Mouse (Mus musculus): ENCODE results near the gene Tada2b. TPM values are rescaled to one million over a fixed set of nuclear protein-coding genes. Genes with fewer than 3 reads are reported as not detected.

The Tada2b gene
- polyA plus RNA-seq, 1 experiment from 2014 or later, result 2.9 TPM

DNA sequence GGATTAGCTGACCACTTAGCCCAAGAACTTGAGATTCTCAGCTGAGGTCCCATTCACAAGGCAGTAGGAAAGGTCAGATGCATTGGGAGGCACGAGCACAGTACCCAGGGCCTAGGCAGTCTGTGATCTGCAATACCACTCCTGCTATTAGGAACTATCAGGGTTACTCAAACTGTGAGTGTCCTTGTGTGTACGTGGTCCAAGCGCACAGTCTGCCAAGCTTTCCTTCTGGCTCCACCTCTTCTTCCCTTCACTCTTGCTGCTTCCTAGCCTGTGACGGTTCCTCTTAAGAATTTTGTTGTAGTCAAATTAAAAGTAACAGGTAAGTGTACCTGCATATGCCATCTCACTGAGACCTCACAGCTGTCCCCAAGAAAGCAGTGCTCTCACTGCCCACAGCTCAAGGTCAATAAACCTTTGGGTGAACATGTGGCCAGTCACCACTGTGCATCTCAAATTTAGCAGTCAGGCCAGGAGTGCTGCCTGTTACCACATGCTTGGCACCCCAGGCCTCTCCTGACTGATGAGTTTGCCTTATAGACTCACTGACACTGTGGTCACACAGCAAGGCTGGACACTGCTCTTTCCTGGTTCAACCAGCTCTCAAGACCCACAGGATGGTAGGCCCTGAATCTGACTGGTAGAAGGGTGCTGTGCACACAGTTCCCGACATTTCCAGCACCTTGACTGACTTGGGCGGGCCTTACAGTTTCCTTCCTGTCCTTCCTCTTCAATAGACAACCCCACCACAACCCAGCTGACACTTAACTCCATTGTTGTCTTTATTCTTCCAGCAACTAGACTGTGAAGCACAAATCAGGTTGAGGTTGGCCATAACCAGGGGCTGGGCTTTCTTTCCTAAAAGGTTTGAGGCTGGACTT is 5.3 kb downstream of the Tada2b start:
- no peak for ATAC-seq (replicated peaks)
- H3K9ac ChIP-seq (replicated peaks), result no peak overlapping the region
- H3K4me1 ChIP-seq, result peaks cover 29% of the 10 kb centered on the region
- no peak overlapping the region for H3K27ac ChIP-seq (replicated peaks)
- H3K9me3 ChIP-seq, result no peaks in the 10 kb centered on the region
- peaks cover 8% of the 10 kb centered on the region; the same call in 1 of the 2 replicates for H3K36me3 ChIP-seq
- no peak overlapping the region for H3K4me3 ChIP-seq
- no peaks in the 10 kb centered on the region for H3K27me3 ChIP-seq
- H3K4me2 ChIP-seq (replicated peaks), result no peak overlapping the region
- WGBS, result 92% methylated on average over 6 of the region's 6 CpGs

DNA sequence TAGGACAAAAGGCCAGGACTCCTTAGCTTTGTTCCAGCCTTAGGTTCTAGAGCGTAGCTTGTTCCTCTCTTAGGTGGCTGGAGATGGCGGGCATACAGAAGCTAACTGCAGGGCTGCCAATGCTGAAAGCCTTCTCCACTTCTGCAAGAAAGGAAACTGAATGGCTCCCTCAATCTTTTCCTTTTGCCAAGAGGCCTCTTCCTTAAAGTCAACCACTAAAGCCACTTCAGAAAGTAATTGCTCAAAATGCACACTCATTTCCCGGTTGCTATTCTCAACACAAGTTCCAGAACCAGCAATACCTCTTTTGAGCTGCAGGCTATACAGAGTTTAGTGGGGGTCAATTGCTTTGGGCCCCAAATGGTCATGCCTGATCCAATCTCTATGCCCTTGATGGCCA is 6.6 kb downstream of the Tada2b start:
- Histone ChIP-seq H3K27ac (replicated peaks) (no peak overlapping the region), H3K36me3 (peaks cover 19% of the 10 kb centered on the region), H3K9ac (replicated peaks) (no peak overlapping the region), H3K27me3 (no peaks in the 10 kb centered on the region), H3K4me2 (replicated peaks) (no peak overlapping the region), H3K4me3 (no peak overlapping the region), H3K9me3 (no peaks in the 10 kb centered on the region), H3K4me1 (peaks cover 19% of the 10 kb centered on the region)
- WGBS, result 89% methylated on average over 3 of the region's 3 CpGs
- ATAC-seq (replicated peaks), result no peak

DNA sequence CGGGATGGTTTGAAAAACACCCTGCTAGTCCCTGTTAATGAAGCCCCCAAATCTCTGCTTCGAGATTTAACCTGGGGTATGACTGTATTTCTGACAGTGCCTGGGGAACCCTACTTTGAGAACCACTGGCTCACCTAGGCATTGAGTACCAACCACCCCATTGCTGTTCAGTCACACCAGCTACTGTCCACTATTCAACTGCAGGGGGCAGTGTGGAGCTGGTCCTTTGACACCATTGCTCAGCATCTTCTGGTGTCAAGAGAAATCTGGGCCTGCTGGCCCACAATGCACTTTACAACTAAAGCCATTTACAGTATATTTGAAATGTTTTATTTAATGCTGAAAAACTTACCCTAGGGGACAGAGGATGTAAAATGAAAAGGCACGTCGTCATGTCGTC is 9.8 kb downstream of the Tada2b start:
- Histone ChIP-seq H3K27me3 (no peaks in the 10 kb centered on the region), H3K4me1 (no peaks in the 10 kb centered on the region), H3K4me2 (replicated peaks) (no peak overlapping the region), H3K9me3 (no peaks in the 10 kb centered on the region), H3K4me3 (no peak overlapping the region), H3K27ac (replicated peaks) (no peak overlapping the region), H3K36me3 (peaks cover 50% of the 10 kb centered on the region), H3K9ac (replicated peaks) (no peak overlapping the region)
- no peak for ATAC-seq (replicated peaks)
- 88% methylated on average over 5 of the region's 5 CpGs for WGBS

DNA sequence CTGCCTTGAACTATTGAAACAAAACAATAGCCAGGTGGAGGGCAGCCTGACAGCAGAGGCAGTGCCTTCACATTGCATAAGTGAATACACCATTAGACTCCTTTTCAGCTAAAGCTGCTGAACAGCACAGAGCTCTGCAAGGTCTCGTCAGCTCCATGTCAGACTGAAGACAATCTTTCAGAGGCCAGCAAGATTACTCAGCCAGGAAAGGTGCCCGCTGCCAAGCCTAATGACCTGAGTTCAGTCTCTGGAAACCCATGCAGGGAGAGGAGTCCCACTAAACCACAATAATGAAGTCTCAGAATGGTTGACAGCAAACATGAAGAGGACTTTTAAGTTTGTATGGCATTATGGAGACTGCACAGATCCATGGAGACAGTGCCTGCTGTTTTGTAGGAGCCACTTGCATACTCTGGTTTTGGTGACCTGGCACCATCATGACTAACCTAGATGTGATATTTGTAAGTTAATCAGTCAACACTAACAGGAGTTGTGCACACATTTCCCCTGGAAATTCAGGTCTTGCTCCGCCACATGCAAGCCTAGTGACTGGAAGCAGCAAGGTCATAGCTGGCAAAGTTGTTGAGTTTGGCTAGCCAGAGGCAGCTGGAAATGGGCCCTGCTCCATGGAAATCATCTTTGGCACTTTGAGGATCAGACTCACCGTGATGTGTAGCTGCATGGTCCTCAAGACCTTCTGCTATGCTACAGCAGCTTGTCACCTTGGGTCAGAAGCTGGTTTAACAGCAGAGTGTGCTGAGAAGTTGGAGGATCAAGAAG is 11.0 kb downstream of the Tada2b start:
- 90% methylated on average over 4 of the region's 4 CpGs for WGBS
- no peaks in the 10 kb centered on the region for H3K9me3 ChIP-seq
- H3K4me3 ChIP-seq, result no peak overlapping the region
- H3K27me3 ChIP-seq, result no peaks in the 10 kb centered on the region
- H3K4me1 ChIP-seq, result no peaks in the 10 kb centered on the region
- no peak overlapping the region for H3K9ac ChIP-seq (replicated peaks)
- H3K27ac ChIP-seq (replicated peaks), result no peak overlapping the region
- peaks cover 55% of the 10 kb centered on the region for H3K36me3 ChIP-seq
- H3K4me2 ChIP-seq (replicated peaks), result no peak overlapping the region
- no peak for ATAC-seq (replicated peaks)

DNA sequence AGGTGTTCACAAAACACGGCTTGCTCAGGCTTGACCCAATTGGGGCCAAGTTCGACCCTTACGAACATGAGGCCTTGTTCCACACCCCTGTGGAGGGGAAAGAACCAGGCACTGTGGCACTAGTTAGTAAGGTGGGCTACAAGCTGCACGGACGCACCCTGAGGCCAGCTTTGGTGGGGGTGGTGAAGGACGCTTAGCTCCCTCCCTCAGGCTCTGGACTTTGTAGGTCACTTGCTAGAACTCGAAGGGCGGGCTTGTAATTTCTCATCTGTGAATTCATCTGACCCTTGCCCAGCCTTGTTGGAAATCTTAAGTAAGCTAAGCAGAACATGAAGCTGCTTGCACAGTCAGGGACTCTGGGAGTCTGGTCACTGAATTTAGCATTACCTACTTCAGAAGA is 12.9 kb downstream of the Tada2b start:
- H3K36me3 ChIP-seq, result peaks cover 55% of the 10 kb centered on the region
- 95% methylated on average over 8 of the region's 8 CpGs for WGBS
- H3K4me1 ChIP-seq, result peaks cover 3% of the 10 kb centered on the region
- H3K27me3 ChIP-seq, result no peaks in the 10 kb centered on the region
- H3K4me2 ChIP-seq (replicated peaks), result no peak overlapping the region
- H3K9me3 ChIP-seq, result no peaks in the 10 kb centered on the region
- ATAC-seq (replicated peaks), result no peak
- H3K4me3 ChIP-seq, result no peak overlapping the region
- no peak overlapping the region for H3K27ac ChIP-seq (replicated peaks)
- no peak overlapping the region for H3K9ac ChIP-seq (replicated peaks)

DNA sequence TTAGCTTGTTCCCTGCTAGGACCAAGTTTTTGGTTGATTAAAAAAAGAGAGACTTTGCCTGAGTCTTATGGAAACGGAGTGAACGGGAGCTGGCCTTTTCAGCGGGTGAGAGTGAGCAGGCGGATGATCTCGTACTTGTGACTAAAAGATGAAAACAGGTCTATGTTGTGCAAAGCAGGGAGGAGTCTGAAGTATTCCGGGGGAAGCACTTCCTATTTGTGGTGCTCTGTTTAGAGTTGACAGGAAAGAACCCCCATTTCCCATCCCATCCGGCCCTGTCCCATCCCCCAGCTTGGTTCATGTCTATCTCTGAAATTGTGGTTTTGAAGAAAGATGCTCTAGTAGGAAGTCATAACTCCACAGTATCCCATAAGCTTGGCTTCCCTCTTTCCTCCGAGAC is 18.2 kb downstream of the Tada2b start:
- 34% methylated on average over 8 of the region's 8 CpGs for WGBS
- ATAC-seq (replicated peaks), result no peak
- H3K4me1 ChIP-seq, result peaks cover 22% of the 10 kb centered on the region
- peak overlapping the region; percentile 87 for H3K4me3 ChIP-seq
- peak overlapping the region; percentile 95 for H3K4me2 ChIP-seq (replicated peaks)
- H3K36me3 ChIP-seq, result peaks cover 20% of the 10 kb centered on the region
- H3K9ac ChIP-seq (replicated peaks), result peak overlapping the region; percentile 75
- H3K9me3 ChIP-seq, result no peaks in the 10 kb centered on the region
- no peak overlapping the region for H3K27ac ChIP-seq (replicated peaks)
- H3K27me3 ChIP-seq, result no peaks in the 10 kb centered on the region

DNA sequence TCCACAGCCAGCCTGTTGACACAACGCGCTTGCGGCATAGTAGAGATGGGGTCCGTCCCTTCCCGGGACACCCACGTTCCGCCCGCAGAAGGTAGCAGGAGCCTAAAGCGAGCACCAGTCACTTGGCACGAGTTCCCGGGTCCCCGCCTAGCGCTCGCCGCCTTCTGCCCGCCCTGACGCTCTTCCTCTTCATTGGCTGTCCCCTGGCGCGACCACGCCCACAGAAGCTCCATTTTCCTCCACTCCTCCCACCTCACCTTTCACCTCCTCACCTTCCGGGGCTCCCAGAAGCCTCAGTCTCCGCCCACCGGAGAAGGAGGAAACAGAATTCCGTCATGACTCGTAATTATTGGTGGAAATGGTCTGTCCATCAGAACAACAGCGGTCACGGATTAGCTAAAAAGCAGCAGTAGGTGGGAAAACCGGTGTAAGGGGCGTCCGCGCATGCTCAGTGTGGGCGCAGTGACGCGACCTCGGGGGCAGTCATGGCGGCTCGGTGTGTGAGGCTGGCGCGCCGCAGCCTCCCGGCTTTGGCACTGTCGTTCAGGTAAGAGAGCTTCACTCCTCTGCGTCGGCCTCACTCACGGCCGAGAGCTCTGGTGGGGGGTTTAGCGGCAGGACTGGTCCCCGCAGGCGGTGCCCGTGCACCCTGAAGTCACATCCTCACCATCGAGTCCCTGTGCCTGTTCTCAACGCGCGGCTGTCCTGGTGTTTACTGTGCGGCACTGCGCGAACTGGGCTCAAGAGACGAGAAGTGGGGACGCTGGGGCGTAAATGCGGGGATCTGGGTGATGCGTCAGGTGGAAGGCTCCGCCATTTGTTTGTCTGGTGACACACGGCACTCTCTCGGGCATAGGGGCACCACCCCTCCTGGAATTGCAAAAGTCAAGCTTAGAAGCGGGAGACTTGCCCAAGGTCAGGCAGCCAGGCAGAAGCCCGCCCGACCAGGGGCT is 19.1 kb downstream of the Tada2b start, which contains the start of gene Grpel1:
Gene Grpel1, plus strand, starts transcription at position 290 of the 953 bp plus-strand sequence.
- Histone ChIP-seq H3K9ac (replicated peaks) (peak within 1 kb of the TSS; percentile 75), H3K36me3 (peaks cover 11% of the 10 kb centered on the region), H3K27ac (replicated peaks) (peak within 1 kb of the TSS; percentile 73), H3K27me3 (no peaks in the 10 kb centered on the region), H3K9me3 (no peaks in the 10 kb centered on the region), H3K4me3 (peak within 1 kb of the TSS; percentile 87), H3K4me1 (peaks cover 22% of the 10 kb centered on the region), H3K4me2 (replicated peaks) (peak within 1 kb of the TSS; percentile 95)
- WGBS, result under 1% methylated on average over 68 of the region's 68 CpGs
- ATAC-seq (replicated peaks), result peak; percentile 96

DNA sequence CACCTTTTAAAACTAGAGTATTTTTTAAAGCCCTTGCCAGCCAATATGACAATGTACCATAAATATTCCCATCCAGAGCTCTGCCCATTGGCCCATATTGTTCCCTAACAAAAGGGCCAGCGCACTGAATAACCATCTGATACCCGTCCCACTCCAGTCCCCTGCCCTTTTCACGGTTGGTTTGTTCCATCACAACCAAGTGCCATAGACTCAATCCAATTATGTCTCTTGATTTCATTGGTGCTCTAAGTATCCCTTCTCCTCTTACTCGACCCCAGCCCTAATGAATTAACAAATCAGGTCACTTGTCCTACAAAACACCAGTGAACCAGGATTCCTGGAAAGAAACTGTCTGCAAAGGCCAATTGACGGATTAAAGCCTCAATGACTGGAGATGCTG is 20.7 kb downstream of the Tada2b start:
- Histone ChIP-seq H3K27ac (replicated peaks) (no peak overlapping the region), H3K4me2 (replicated peaks) (no peak overlapping the region), H3K4me3 (no peak overlapping the region), H3K4me1 (peaks cover 22% of the 10 kb centered on the region), H3K9ac (replicated peaks) (no peak overlapping the region), H3K36me3 (peaks cover 1% of the 10 kb centered on the region; the same call in 1 of the 2 replicates), H3K27me3 (no peaks in the 10 kb centered on the region), H3K9me3 (no peaks in the 10 kb centered on the region)
- 10% methylated on average over 5 of the region's 5 CpGs for WGBS
- no peak for ATAC-seq (replicated peaks)

DNA sequence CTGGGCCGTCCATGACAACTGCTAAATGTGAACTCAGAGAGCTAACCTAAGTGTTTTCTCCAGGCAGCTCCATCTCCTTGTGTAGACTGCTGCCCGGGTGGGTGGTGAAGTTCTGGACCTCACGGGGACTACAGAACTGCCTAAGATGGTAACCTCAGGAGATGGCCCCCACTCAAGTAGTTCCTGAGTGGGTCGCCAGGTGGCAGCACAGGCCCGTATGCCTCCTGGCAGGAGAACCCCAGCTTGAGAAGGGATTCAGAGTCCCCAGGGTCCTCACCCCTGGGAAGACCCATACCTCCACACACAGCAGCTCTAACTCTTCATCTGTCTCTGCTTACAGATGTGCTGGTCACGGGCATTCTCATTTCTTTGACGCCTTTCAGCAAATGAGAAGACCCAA is 21.3 kb downstream of the Tada2b start:
- H3K4me2 ChIP-seq (replicated peaks), result no peak overlapping the region
- no peaks in the 10 kb centered on the region for H3K27me3 ChIP-seq
- no peak for ATAC-seq (replicated peaks)
- H3K9me3 ChIP-seq, result no peaks in the 10 kb centered on the region
- WGBS, result 11% methylated on average over 7 of the region's 7 CpGs
- no peaks in the 10 kb centered on the region for H3K36me3 ChIP-seq
- peaks cover 22% of the 10 kb centered on the region for H3K4me1 ChIP-seq
- no peak overlapping the region for H3K9ac ChIP-seq (replicated peaks)
- no peak overlapping the region for H3K27ac ChIP-seq (replicated peaks)
- H3K4me3 ChIP-seq, result no peak overlapping the region

DNA sequence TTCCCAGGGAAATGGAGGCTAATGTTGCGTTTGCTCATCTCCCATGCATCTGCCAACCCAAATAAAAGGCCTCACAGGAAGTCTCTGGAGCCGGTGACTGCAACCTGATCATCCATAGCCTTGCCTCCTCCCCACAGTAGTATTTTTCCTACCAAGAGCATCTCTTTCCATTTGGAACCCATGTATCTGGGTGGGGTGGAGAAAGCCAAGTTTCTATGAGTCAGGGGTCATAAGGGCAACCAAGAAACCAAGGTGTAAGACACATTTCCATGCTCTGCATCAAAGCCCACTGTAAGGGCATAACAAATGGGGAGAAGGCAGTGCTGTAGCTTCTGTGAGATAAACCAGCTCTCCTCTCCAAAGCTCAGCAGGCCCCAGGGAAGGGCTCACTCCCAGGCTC is 22.9 kb downstream of the Tada2b start:
- Histone ChIP-seq H3K4me3 (no peak overlapping the region), H3K36me3 (no peaks in the 10 kb centered on the region), H3K27ac (replicated peaks) (no peak overlapping the region), H3K4me1 (peaks cover 19% of the 10 kb centered on the region), H3K4me2 (replicated peaks) (no peak overlapping the region), H3K9ac (replicated peaks) (no peak overlapping the region), H3K27me3 (no peaks in the 10 kb centered on the region), H3K9me3 (no peaks in the 10 kb centered on the region)
- WGBS, result 72% methylated on average over 2 of the region's 2 CpGs
- ATAC-seq (replicated peaks), result no peak

DNA sequence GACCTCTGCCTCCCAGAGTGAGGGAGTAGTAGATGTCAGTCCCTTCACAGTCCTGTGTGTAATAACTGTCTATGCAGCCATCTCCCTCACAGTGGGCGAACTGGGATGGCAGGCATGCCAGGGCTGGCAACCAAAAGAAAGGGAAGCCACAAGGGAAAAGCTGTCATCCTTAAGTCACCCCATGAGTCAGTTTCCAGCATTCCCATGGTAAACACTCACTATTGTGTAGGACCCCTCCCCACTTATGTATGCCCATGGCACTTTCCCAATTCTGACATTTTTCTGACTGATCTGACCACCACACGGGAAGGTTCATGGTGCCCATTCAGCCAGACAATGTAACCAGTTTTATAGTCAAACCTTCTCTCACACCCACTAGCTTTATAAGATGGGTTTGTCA is 23.4 kb downstream of the Tada2b start:
- H3K9ac ChIP-seq (replicated peaks), result no peak overlapping the region
- 84% methylated on average over 2 of the region's 2 CpGs for WGBS
- H3K36me3 ChIP-seq, result no peaks in the 10 kb centered on the region
- H3K9me3 ChIP-seq, result no peaks in the 10 kb centered on the region
- no peak for ATAC-seq (replicated peaks)
- no peak overlapping the region for H3K27ac ChIP-seq (replicated peaks)
- H3K4me2 ChIP-seq (replicated peaks), result no peak overlapping the region
- H3K4me3 ChIP-seq, result no peak overlapping the region
- H3K4me1 ChIP-seq, result peaks cover 14% of the 10 kb centered on the region
- no peaks in the 10 kb centered on the region for H3K27me3 ChIP-seq
